Mouse (Mus musculus) cerebellum, adult 9-11 months (tissue): Measurements from ENCODE around the gene Ttll11.

Experiments used
- DNase-seq: peaks from one replicate; pipeline ENCODE4 v3.0.0; 2022

Ttll11 gene

DNA sequence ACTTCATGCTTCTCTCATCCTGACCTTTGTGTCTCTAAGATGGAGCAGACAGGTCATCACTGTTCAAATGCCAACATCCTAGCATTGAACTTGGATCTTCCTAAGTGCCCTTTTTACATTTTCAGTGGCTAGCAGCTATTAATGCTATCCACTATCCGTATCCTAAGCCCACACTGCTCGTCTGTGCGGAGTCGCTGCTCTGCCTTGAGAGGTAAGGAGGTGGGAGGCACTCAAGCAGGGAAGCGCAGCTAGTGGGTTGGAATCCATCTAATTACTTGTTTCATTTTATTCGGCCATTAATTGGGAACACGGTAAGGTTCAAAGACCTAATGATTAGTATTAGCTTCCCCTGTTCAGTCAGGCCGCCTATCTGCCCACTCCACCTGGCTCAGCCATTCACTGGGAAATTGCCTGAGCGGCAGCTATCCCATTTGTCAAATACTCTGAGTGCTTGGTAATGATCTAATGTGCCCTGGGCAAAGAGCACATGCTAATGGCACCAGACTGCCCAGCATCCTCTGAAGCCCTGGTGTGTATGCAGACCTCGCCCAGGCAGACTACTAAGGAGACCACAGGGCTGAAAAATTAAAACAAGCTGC lies 130.0 kb downstream of the Ttll11 start:
- DNase-seq: no peak

DNA sequence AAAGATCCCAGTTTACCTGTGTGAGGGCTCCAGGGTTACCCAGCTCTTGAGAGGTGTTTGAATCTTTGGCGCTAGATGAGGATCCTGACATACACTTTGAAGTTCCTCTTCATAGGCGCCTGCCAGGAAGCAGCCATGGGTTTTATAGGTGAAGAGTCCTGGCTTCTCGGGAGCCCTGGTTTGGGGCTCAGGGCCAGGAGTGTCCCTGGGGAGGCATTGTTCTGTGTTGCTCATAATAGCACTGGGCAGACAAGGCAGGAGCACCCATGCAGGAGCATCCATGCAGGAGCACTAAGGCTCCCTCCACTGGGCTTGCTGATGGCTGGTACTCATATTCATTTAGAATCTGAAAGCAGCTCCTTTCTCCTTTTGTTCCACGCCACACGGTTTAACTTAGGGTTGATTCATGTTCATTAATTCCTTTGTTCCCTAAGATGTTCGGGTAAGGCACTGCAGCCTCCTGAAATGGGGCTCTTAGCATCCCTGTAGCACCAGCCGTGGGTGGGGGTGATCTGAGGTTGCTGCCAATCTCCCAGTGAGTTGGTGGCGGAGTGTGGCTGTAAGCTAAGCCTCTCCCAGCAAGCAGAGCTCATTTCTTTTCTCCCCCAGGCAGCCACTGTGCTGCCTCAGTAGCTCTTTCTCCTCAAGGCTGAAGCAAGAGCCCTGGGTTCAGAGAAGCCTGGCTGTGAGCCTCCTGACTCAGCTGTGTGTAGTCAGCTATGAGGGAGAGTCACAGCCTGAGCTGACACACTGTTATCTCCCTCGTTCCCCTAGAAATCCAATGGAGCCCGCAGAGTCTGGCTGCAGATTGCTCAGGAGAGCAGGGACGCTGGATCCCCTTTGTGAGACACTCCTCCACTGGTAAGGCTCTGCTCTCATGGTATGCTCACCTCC lies 133.9 kb downstream of the Ttll11 start:
- DNase-seq: no peak

DNA sequence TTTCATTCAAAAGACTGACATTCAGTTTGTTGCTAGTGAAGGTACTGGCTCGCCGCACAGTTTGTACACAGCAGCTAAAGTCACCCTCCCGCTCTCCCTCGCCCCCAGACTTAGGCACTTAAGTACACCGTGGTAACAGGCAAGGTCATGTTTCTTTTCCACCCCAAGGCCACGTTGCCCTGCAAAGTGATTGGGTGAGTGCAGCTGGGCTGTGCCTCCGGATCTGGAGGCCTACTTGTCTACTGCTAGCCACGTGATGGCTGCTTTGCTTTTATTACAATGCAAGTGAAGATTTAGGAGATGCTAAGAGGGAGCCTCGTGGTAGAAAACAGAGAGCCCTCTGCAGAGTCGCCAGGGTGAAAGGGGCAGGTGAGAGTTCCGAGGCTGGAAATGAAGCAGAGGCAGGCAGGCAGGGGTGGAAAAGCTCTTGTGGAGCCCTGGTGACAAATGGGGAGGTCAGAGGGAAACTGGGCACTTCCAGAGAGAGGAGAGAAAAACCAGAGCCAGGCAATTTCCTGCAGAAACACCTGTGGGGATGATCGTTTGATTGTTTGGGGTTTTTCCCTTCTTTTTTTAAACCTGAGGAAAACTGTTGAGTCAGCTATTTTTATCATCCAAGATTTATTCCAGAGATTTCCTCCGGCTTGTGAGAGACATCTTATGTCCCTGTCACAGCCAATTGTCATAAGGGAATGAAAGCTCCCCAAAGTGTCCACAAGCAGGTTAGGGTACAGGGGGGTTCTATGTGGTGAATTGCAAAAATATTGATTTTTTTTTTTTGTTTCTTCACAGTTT lies 135.6 kb downstream of the Ttll11 start:
- DNase-seq: no peak

DNA sequence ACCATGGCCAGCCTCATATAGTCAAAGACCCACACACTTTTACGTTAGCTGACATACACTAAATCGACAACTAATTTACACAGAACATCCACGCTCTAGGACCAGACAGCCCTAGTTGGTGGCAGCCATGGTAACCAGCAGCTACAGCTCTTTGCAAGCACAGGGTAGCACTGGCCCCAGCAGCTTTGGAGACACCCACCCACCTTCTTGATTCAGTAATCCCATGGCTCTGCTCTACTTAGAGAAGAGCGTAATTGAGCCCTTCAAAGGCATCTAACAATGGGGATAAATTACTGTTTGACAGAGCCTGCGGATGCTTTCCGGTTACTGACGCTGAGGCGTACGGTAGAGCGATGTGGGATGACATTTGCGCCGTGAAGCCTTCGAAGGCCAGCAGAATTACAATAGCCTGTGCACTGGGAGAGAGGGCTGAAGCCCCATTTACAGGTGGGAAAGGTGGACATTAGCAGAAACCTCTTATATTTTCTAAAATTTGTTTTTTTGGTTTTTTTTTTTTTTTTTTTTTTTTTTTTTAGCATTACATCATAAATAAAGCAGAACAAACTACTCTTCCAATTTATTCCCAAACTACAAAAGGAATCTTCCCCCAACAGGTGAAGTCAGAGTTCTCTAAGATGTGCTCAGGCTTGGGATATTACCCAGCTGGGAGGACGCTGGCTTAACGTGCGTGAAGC lies 136.8 kb downstream of the Ttll11 start:
- DNase-seq: no peak

DNA sequence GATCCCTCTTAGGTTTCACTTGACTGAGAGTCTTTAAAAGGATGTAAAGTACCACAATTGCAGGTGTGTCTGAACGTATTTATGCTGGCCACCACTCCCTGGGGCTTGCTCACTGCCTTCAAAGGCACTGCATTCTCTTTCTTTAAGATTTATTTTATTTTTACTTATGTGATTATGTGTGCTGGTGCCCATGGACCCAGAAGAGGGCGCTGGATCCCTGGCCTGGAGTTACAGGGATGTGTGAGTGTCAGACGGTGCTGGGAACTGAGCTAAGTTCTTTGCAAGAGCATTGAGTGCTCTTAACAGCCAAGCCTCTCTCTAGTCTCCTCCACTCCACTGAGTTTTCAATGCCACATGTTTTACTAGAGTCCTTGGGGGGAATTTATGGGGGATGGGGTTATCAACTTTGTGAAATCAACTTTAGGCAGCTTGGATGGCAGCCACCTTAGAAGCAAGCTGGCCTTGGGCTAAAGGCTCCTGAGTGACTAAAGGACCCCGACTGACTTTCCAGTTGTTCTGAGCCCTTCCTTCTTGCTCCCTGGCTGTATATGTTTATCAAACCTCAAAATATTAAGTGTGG lies 137.8 kb downstream of the Ttll11 start:
- no peak for DNase-seq

DNA sequence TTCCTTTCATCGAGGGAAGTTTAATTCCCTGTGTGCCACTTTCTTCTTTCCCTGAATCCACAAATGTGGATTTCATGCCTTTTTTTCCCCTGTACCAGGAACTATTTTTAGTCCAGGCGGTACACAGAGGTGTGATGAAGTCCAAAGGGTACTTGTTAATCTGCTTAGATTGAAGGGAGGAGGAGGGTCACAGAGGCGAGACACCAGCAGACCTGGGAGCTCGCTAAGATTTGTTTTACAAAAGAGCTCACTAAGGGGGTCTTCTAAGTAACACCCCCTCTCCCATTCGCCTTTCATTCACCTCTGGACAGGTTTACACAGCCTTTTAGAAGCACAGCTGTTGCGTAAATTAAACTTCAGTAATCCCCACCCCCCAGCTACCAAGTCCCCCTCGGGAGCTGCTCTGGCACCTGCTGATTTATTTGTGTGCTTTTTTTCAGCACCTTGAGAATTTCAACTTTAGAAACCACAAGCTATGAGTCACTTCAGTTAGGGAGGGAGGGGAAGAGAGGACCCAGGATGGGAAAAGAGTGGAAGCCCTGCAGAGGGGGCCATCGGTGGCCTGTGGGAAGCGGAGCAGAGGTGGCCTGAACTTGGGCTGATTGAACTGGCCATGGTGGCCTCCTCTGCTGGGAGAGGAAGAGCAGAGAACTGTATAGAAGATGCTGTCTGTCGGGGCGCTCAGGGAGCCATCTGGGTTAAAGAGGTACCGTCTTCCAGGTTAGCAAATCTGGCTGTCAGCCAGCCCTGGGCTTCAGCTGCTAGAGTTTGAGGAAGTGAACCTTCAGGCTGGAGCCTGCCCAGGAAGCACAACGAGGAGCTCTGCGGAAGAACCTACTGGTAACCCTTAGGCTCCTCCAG lies 138.5 kb downstream of the Ttll11 start:
- DNase-seq: peak; percentile 54

DNA sequence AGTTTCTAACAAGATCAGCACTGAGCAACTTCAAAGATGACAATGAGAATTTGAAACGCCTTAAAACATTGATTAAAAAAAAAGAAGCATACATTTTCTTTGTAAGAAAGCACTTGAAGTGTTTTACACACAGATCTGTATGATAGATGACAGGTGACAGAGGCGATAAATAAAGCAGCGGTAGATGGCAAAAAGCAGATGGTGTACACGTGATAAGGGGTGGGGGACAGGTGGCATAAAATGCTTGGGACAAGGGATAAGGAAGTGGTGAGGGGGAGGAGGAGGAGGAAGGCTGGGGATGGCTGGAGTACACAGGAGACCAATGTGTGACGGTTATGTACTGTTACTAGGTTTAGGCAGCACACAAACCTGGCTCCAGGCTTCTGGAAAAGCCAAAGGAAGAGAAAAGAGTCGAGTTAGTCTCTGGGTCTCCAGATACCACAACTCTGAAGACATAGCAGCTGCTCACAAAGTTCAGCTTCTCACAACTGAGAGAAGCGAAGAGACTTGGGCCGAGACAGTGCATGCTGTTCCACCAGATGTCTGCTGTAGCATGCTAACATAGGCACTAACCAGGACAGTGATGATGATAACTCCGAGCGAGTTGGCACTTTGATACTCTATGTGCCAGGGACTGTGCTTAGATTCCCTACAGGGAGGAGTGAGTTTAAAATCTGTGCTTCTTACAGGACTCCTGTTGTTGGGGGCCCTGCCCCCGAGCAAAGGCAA lies 140.8 kb downstream of the Ttll11 start:
- DNase-seq: no peak

DNA sequence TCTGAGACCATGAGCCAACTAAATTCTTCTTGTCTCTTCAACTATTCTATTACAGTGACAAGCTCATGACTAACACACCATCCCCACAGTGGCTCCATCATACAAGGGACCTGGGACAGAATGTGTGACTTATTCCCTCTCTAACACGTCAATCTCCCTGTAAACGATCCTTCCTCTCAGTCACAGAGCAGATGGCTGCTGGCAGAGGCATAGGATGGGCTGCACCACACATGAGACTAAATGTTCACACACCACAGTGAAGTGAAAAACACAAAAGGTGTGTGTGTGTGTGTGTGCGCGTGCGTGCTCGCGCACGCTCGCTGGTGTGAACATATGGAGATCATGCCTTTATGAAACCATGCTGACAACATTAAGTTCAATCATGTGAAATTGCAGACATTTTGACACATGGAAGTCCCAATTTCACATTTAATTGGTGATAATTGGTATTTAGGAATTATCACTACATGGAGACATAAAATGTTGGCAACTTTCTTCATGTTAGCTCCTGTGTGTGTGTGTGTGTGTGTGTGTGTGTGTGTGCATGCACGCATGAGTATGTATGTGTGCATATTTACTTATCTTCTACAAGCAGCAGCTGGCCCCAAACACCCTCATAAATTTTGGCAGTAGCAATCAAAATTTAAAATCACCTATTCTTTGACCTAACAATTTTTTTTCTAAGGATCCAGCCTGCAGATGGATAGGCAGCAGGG lies 145.4 kb downstream of the Ttll11 start:
- no peak for DNase-seq

DNA sequence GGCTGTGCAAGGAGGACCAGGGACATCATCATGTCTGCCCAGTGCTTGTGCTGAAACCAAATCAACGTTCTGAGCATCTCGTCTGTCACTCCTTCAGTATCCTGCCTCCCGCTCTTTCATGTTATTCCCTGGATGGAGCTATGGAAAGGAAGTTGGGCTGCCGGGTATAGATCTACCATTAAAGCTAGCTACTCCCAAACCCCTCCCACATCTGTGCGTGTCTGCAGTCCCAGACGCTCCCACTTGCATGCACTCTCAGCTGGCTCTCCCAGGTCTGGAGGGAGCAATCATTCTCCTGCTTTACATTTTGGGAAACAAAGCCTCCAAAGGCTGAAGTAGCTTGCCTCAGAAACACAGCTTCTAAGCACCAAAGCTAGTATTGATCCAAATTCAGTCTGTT lies 146.2 kb downstream of the Ttll11 start:
- DNase-seq: no peak

DNA sequence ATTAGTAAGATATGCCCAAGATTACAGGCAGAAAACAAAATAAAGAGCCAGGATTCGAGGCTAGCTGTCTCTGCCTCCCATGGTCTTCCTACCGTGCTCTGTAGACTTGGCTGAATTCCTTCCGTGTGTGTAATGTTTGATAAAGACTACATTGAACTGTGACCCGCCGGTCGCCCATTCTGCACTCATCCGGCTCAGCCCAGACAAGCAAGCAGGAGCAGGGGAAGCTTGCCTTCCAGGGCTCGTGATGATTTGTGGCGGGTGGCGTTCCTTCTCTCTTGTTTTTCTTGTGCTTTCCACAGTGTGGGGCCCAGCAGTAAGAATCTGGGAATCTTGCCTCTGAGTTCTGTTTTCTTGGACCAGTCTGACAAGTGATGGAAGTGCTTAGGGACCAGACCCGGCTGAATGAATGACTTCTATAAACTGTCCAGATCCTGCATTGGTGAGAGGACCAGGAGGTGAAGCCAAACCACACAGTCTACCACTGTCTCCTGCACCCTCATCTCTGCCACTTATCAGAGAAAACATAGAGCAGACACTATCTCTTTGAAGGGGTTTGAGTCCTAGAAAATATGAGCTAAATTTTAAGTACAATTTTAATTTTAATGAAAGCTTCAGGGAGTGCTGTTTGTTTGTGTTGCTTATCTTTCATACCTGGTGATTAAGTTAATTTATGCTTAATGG lies 146.8 kb downstream of the Ttll11 start:
- no peak for DNase-seq

DNA sequence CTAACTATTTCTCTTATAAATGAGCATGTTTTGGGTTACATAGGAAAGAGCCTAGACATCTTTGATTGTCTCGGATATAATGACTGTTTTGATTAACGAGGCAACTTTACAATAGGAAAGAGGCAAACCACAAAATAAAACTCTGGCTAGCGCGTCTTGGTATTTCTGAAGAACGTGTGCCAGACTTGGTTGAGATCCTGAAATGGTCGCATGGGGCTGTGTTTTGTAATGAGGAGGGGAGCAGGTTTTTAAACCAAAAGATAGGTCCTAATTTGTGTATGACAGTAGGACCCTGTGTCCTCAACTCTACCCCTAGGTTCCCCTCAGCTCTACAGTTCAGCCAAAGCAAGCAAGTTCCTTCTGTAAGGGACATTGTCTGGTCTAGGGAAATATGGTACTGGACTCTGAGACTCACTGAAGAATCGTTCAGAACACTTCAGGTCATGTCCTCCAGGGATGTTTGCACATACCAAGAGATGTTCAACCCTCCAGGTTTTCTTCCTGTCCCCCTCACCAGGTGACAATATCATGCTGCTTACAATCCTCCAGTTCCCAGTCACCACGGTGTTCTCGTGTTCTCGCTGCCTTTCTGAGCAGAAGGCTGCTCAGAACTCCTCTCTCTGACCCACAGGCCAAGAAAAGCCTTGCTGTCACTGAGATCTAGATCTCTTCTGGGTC lies 147.7 kb downstream of the Ttll11 start:
- DNase-seq: no peak

DNA sequence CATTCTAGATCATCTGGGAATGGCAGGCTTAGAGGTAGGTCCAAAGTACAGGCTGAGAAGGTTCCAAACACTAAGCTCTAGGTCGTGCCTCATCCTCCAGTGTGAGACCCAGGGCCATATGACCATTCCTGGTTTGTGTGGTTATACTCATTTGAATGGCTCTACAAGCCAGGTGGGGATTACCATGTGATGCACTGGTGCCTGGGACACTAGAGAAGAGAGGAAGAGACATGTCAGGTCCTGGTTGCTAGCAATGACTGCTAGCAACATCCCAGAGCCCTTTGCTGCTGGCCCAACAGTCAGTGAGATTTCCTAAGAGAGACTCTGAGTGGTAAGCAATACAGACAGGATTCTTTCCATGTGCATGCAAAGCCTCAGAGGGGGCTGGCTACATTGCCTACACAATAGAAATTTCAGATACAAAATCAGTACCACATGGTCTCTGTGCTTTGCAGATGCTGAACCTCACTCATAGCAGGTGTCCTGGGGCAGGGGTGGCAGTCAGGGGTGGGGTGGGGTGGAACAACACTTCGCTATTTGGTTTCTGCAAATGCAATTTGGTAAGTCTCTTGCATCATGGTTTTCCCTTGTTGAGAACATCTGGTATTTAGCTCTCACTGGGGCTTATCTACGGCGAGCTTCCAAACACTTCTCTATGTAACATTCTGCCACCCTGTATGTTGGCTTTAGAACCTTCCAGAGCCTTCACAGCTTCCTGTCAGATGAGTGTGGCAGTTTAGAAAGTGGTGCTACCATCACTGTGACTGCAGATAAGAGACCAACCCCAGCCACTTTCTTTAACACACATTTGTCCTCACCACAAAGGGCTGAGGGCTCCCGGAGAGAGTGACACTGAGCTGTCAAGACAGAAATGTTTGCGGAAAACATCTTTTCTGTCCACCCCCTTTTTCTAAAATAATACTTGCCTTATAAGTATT lies 148.5 kb downstream of the Ttll11 start:
- no peak for DNase-seq

DNA sequence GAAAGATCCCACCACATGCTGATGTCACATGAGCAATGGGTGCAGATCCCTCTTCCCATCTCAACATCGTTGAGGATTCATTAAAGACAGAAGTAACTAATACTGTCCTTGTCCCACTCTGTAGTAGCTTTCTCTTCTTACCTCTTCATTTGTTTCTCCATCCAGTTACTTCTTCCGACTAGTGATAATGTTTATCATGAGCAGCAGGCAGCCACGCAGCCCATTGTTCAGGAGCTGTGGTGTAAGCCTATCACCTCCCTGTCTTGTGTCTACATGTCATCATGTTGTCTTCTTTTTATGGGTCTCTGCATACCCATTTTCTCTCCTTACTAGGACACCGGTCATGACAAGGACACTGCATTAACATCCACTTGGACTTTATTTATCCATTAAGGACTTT lies 150.6 kb downstream of the Ttll11 start:
- no peak for DNase-seq

DNA sequence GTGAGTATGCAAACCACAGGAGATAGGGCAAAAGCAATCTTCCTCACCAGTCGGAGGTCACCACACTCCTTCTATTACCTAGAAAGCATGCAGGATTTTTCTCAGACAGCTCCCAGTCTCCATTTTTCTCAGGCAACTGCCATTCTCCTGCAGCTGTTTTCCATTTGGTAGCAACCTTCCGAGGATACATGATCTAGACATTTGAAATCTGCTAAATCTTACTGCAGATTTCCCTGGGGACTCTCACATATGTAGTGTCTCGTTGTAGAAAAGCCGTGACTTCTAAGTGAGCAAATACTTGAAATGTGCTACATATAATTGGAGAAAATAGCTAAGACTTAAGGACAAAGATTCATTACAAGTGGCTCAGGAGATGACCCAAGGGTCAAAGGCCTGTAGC lies 151.8 kb downstream of the Ttll11 start:
- no peak for DNase-seq

DNA sequence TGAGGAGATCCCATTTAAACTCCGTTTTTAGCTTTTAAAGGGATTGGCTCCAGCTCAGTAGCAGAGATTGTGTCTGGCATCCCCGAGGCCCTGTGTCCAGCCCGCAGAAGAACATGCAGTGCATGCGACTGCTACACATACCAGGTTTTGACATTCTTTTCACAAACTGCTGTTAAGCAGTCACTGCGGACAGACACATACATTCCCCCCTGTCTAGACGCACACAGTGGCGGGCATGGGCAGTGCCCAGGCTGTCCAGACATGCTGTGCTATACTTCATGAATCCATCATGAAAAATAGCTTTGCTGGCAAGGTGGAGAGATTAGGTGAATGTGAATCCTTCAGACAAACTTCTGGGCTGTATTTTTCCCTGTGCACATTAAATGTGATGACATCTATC lies 154.6 kb downstream of the Ttll11 start:
- DNase-seq: no peak

DNA sequence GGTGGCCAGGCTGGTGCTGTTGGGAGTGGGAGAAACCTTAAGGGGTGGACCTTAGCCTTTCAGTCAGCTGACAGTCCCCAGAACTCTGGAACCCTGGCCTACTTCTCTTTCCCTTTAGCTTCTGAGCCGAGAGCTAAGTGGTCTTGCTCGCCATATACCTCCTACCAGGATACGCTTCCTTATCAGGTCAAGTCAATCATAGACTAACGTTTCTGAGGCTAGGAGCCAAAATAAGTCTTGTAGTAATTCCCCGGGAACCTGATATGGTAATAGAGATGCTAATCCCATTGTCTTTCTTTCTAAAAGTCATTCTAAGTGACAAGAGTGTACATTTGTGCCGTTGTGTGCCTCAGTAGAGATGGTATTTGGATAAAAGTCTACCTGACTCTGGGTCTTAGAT lies 156.1 kb downstream of the Ttll11 start:
- no peak for DNase-seq

DNA sequence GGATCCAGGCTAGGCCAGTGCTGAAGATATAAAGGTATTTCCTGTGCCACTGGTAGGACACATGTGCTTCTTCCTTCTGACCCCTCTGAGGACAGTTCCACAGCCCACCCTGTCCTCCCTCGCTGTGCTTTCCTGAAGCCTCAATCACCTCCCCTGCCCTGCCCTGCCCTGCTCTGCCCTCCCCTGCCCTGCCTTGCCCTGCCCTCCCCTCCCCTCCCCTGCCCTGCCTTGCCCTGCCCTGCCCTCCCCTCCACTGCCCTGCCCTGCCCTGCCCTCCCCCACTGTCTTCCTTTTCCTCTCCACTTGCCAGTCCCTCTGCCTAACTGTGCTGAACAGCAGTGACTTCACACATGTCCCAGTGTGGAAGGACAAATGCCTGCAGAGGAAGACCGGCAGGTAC lies 160.8 kb downstream of the Ttll11 start:
- no peak for DNase-seq

DNA sequence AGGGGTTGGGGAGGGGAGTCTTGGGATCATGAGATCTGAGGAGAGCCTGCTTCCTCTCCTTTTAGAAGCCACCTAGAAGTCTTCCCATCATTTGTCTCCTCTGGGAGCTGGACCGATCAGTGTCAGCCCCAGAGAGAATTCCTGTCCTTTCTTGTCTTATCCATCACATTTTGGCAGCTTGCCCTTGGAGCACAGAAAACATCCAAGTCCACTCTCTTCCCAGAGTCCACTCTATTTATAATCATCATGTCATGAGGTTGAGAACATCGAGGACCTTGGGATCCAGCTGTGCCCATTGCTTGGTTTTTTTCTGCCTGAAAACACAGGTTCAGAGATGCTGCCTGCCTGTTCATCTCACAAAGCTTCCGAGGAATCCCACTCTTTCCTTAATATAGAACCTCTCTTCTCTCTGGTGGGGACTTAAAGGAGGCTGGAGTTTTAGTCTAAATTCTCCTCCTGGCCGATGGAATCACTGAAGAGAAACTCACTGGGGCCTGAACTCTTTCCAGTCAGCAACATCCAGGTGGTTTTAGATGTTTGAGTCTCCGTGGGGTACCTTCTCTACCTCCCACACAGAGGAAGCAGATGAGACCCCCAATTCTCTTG lies 163.6 kb downstream of the Ttll11 start:
- no peak for DNase-seq
